Mouse (Mus musculus): Measurements from ENCODE around the gene Gm45844.
"Not testable (repeated sequence)": the region's sequence is repeated elsewhere in the genome, so short reads cannot be mapped to it uniquely, and the experiment has no call there.

Gm45844 gene

DNA sequence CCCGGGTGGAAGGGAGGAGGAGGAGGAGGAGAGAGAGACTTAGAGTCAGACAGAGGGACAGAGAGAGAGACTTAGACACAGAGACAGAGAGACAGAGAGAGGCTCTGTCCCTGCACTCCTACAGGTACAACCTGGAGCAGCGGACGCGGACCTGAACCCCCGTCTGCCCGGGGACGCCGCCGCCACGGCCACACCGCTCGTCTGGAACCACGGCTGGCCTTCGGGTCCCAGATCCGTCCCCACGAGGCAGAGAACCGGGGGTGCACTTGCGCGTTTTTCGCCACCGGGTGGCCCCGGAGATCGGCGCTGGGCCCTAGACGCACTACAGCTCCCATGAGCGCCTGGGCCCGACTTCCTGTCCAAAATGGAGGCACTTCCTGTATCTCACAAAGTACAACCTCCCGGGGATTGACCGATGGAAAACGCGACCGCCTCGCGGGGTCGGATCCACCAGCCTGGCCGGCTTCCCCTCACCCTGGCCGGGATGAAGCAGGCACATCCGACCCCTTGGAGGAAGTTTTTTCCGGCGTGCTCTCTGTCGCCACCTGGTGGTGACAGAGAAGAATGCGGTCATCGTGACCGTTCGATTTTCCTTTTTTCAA is at the start of gene Gm45844:
Gene Gm45844 (minus strand): TSS at position 324 of the 602 bp plus-strand sequence.
- in situ Hi-C loops (cut with MboI, MseI): loop anchor here (25.0 kb wide), 2 partner anchors 916 to 1116 kb away; partner anchors contain the start of genes Zfp444, Zfp78 and Zfp787

DNA sequence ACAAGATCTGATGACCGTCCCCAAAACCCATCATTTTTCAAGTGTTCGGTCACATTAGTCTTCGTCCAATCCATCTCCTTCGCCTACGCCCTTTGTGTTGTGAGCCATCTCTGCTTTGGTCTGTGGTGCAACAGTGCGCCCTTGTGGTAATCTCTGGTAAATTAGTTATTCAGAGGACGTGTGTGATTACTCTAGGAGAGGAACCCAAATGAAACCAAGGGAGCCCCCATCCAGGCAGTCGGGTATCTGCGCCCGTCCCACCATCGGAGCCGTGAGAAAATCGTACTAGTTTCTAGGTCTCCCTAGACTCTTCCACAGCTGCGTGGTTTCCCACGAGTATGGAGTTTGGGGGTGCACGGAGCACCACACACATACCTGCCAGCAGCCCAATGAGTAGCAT is 17.5 kb upstream of the Gm45844 start:
- in situ Hi-C loops (cut with MboI, MseI): loop anchor here (5.0 to 25.0 kb wide), 5 partner anchors 101 to 1133 kb away; partner anchors contain the start of genes Zfp444, Zfp667, Zfp78 and Zfp787

DNA sequence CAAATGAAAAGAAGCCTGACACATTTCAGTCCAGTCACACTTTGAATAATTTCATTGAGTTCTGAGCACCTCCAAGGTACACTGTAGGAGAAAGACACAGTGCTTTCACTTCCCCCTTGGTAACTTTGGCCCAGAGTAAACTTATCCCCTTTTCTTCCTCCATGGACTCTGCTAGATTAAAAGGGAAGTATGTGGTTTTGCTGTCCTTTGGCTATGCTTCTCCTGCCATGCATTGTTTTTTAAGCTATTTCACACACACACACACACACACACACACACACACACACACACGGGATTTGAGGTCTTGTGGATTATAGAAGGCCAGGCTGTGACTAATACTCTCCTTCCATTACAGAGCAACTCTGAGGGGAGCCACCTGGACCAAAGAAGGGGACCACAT is 3.3 kb upstream of the Gm45844 start:
- in situ Hi-C loops (cut with MboI, MseI): loop anchor here (25.0 kb wide), 2 partner anchors 919 to 1119 kb away; partner anchors contain the start of genes Zfp444, Zfp78 and Zfp787

DNA sequence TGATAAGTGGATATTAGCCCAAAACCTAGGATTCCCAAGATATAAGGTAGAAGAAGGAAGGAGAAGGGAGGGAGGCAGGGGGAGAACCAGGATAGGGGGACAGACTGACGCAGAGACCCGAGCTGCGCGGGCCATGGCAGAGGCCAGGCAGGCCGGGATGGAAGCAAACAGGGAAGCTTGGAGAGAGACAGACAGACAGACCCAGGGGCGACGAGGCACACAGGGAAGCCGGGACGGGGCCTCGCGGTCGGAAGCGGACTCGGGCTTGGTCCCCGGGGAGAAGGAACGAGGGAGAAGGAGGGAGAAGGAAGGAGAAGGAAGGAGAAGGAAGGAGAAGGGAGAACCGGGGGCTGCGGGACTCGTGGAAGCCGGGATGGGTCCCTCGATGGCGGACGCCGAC is 533 bp downstream of the Gm45844 start:
- in situ Hi-C loops (cut with MboI, MseI): loop anchor here (25.0 kb wide), 2 partner anchors 915 to 1115 kb away; partner anchors contain the start of genes Zfp444, Zfp78 and Zfp787

GRCm38 (mm10) chr7:7247228-7247627 is 30.9 kb downstream of the Gm45844 start, which contains the start of gene Vmn2r29:
Vmn2r29 (minus strand) TSS chr7:7247328.
- in situ Hi-C loops (cut with MboI, MseI): loop anchor here (25.0 kb wide), 1 partner anchor 715 kb away; no protein-coding TSS in a partner anchor

- in situ Hi-C loops (cut with MboI, MseI): not testable (repeated sequence)
These were observed 68.6 kb downstream of the Gm45844 start, which contains the start of gene Zfp772 for GRCm38 (mm10) chr7:7209313-7210151. Zfp772 (minus strand) TSS chr7:7209998.

DNA sequence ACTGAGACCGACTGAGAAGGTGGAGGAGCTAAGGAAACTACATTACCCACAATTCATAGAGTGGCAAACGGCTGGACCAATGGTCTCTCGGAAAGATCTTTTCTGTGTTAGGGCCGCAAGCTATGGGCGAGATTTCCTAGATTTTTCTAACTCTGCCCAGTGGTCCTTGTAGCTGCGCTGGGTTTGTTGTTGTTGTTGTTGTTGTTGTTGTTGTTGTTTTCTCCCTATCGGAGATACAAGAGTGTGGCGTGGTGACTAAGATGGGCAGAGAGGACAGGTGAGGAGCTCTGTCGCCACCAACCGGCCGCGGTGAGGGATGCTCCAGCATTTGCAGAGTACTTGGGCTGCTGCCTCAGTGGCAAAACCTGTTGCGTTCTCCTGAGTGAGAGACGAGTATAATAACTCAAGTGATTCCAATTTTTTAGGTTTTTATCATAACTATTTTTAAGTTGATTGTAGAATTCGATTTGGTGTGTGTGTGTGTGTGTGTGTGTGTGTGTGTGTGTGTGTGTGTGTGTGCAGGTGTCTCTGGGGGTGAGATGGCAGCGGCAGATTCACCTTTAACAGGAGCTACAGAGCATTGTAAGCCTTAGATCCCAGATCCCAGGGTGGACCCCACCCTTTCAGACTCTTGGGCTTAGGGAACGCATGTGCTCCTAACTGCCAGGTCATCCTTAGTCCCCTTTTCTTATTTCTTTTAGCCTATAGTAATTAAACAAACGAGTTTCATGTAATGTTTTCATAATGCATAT is 89.7 kb downstream of the Gm45844 start:
- in situ Hi-C loops (cut with MboI, MseI): no loop called here

DNA sequence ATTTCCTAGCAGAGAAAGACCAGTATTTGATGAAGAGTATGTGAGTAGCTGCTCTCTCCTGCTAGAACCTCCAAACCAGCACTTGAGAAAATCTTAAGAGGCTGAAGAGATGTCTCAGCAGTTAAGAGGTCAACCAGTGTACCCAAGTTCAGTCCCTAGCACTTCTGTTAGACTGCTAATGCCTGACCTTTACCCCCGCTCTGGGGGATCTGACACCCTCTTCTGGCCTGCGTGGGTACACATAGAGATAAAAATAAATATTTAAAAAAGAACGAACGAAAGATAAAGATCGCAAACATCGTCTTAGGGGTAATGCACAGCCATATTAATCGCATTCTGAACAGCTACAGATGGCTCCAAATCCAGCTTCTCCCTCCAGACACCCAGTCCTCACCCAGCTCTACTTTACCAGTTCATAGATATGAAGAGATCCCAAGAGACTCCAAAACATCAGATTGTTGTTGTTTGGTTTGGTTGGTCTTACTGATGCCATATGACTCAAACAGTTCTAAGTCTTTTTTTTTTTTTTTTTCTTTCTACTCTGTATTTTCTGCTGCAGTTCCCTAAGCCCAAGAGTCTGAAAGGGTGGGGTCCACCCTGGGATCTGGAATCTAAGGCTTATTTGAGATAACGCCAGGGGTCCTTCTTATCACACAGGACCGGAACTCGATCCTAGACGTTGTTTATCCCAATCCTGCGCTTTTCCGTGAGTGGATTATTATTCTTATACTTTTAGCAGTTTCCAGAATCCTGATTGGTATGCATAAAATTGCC is 90.5 kb downstream of the Gm45844 start:
- in situ Hi-C loops (cut with MboI, MseI): no loop called here

DNA sequence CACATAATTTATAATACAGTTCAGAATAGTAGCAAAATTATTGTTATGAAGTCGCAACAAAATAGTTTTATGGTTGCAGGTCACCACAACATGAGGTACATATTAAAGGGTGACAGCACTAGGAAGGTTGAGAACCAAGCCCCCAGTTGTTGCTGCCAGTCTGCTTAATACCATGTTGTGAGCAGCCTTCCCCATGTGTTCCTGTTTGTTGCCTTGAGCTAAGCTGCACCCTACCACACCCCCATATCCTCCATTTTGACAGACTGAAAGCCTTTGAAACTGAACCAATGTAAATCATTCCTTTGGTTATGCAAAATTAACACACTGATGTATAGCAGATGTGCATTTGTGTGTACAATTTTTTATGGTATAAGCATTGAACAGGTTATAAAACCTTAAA is 92.2 kb downstream of the Gm45844 start:
- in situ Hi-C loops (cut with MboI, MseI): no loop called here

DNA sequence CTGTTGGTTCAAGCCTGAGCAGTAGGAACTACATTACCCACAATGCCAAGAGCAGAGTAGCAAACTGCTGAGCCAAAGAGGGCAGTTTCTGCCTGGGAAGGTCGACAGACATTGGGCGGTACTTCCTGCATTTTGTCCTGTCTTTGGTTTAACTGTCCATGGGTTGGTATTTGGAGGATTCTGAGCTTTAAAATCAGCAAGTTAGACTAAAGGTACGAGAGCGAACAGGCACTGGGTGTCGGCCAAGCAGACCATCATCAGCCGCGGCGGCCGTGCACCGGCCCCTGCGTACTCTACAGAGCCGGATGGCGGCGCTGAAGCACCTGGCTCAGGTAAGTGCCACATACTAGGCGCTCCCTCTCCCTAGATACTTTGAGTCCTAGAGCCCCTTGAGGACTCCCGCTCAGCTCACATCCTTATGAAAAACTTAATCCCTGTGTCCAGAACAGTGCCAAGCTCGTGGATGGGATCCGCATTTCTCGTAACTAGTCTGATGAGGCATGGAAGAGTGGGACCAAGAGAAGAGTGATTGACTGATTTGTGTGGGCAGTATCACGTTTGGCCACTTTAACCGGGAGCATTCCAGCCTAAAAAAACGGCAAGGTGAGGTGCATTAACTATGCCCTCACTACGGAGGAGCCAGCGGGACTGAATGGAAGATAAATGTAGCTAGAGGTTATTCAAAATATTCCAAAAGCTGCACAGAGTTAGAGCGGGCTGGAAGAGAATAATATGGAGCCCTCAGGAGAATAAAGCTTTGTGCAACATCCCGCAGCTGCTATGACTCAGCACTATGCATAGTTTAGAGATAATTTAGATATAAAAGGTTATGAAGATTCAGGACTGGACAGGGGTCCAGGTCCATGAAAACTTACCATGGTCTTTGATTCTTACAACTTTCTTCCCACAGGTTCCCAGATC is 106.6 kb downstream of the Gm45844 start, which contains the start of gene Zfp418:
Gene Zfp418 (plus strand): TSS at position 104 of the 921 bp plus-strand sequence.
- in situ Hi-C loops (cut with MboI, MseI): no loop called here

All from T-helper 2 cell (primary cell).